ENCODE assay signal across 21 mouse cellular contexts in genomic region chr19:58460361-58461022, GRCm38 (mm10). TPM values are rescaled to one million over a fixed set of nuclear protein-coding genes. Genes with fewer than 3 reads are reported as not detected.
DNase-seq lines count a peak whose midpoint lies in the region; ATAC-seq lines count a peak whose summit lies in the region.
"Had no signal": no experiment of that assay in that cellular context is flagged by ENCODE, and none has a peak within 500 bp of the region (broad histone marks: within the 10 kb centered on the region; RNA-seq: fewer than 3 reads in every experiment).

No protein-coding gene starts in this region.

- DNase-seq in embryonic facial prominence, embryonic 11.5 days (ENCODE audit: low spot score): no peak
- no peak for DNase-seq in hindbrain, embryonic 14.5 days (ENCODE audit: low spot score)
- DNase-seq in retina, postnatal 1 day: peak; percentile 93
- no peak for DNase-seq in layer of hippocampus, postnatal 10 days (ENCODE audit: low spot score in 2 of 2)
- no peak for DNase-seq in thymus, postnatal 25 days
- DNase-seq in thymus, adult 18-20 months: no peak
- DNase-seq: adrenal gland, postnatal 14 days; cerebellum, adult 9-10 months; heart, adult 2 months; liver; lung, adult 2 months; right cerebral cortex, postnatal 4 days had no signal

- H3K9me3 ChIP-seq in neural tube, embryonic 13.5 days: no peaks in the 10 kb centered on the region
- H3K9me3 ChIP-seq in neural tube, embryonic 15.5 days (replicated peaks): no peaks in the 10 kb centered on the region
- no peaks in the 10 kb centered on the region for H3K9me3 ChIP-seq in embryonic facial prominence, embryonic 11.5 days (replicated peaks; ENCODE audit: control insufficient read depth, low read length)
- no peaks in the 10 kb centered on the region for H3K9me3 ChIP-seq in hindbrain, embryonic 14.5 days (ENCODE audit: control insufficient read depth, low read length)

- H3K9ac ChIP-seq in neural tube, embryonic 13.5 days: no peak overlapping the region
- H3K9ac ChIP-seq in neural tube, embryonic 15.5 days (replicated peaks): no peak overlapping the region
- H3K9ac ChIP-seq in embryonic facial prominence, embryonic 11.5 days (replicated peaks; ENCODE audit: low read length): no peak overlapping the region
- peak overlapping the region; percentile 12; the same call in 1 of the 2 replicates for H3K9ac ChIP-seq in hindbrain, embryonic 14.5 days

- H3K4me3 ChIP-seq in neural tube, embryonic 13.5 days: no peak overlapping the region
- H3K4me3 ChIP-seq in neural tube, embryonic 15.5 days (replicated peaks): no peak overlapping the region
- no peak overlapping the region for H3K4me3 ChIP-seq in embryonic facial prominence, embryonic 11.5 days (ENCODE audit: low read depth, low read length)
- no peak overlapping the region for H3K4me3 ChIP-seq in hindbrain, embryonic 14.5 days (replicated peaks; ENCODE audit: low read length)
- H3K4me3 ChIP-seq: heart, adult 2 months; layer of hippocampus, adult 2 months; myocyte had no signal

- H3K36me3 ChIP-seq in neural tube, embryonic 13.5 days: no peaks in the 10 kb centered on the region
- H3K36me3 ChIP-seq in neural tube, embryonic 15.5 days: no peaks in the 10 kb centered on the region
- no peaks in the 10 kb centered on the region for H3K36me3 ChIP-seq in embryonic facial prominence, embryonic 11.5 days (replicated peaks; ENCODE audit: control insufficient read depth, insufficient read depth, low read depth, low read length)
- no peaks in the 10 kb centered on the region for H3K36me3 ChIP-seq in hindbrain, embryonic 14.5 days (replicated peaks; ENCODE audit: control insufficient read depth, insufficient read depth)

- no peaks in the 10 kb centered on the region; the same call in 1 of the 2 replicates for H3K27me3 ChIP-seq in neural tube, embryonic 13.5 days
- H3K27me3 ChIP-seq in neural tube, embryonic 15.5 days (replicated peaks): no peaks in the 10 kb centered on the region
- no peaks in the 10 kb centered on the region for H3K27me3 ChIP-seq in embryonic facial prominence, embryonic 11.5 days (ENCODE audit: control insufficient read depth, insufficient read depth, low read length)
- no peaks in the 10 kb centered on the region for H3K27me3 ChIP-seq in hindbrain, embryonic 14.5 days (ENCODE audit: control insufficient read depth, insufficient read depth, low read length)

- no peak for ATAC-seq in neural tube, embryonic 13.5 days (ENCODE audit: low read depth)
- no peak for ATAC-seq in neural tube, embryonic 15.5 days (ENCODE audit: low FRiP score)
- ATAC-seq in embryonic facial prominence, embryonic 11.5 days (replicated peaks; ENCODE audit: insufficient number of reproducible peaks, low FRiP score, low TSS enrichment, low read depth): 0 out of 2 replicates have a peak, but pooled peaks have one; percentile 17
- no peak for ATAC-seq in hindbrain, embryonic 14.5 days (ENCODE audit: low FRiP score)
- ATAC-seq: intestine, embryonic 16.5 days had no signal

- H3K27ac ChIP-seq in neural tube, embryonic 13.5 days (replicated peaks): peak overlapping the region; percentile 23; the same call in 1 of the 2 replicates
- H3K27ac ChIP-seq in neural tube, embryonic 15.5 days (replicated peaks): no peak overlapping the region
- no peak overlapping the region for H3K27ac ChIP-seq in embryonic facial prominence, embryonic 11.5 days (replicated peaks; ENCODE audit: low read depth, low read length)
- peak overlapping the region; percentile 4; the same call in 1 of the 2 replicates for H3K27ac ChIP-seq in hindbrain, embryonic 14.5 days
- H3K27ac ChIP-seq: heart, adult 2 months; kidney, postnatal 0 days; layer of hippocampus, adult 2 months; macrophage had no signal

- H3K4me1 ChIP-seq in neural tube, embryonic 13.5 days (replicated peaks): peaks cover 30% of the 10 kb centered on the region
- H3K4me1 ChIP-seq in neural tube, embryonic 15.5 days: peaks cover 14% of the 10 kb centered on the region
- H3K4me1 ChIP-seq in embryonic facial prominence, embryonic 11.5 days (ENCODE audit: control insufficient read depth, insufficient read depth, low read length): no peaks in the 10 kb centered on the region; the same call in 1 of the 2 replicates
- peaks cover 20% of the 10 kb centered on the region for H3K4me1 ChIP-seq in hindbrain, embryonic 14.5 days (replicated peaks; ENCODE audit: control insufficient read depth, insufficient read depth, low read length)

- no peak overlapping the region for H3K4me2 ChIP-seq in neural tube, embryonic 13.5 days
- H3K4me2 ChIP-seq in neural tube, embryonic 15.5 days: no peak overlapping the region
- no peak overlapping the region for H3K4me2 ChIP-seq in embryonic facial prominence, embryonic 11.5 days (ENCODE audit: low read depth, low read length)
- no peak overlapping the region for H3K4me2 ChIP-seq in hindbrain, embryonic 14.5 days (replicated peaks)

- 36% methylated on average over 13 of the region's 13 CpGs for WGBS in neural tube, embryonic 13.5 days
- 42% methylated on average over 13 of the region's 13 CpGs for WGBS in neural tube, embryonic 15.5 days
- 24% methylated on average over 13 of the region's 13 CpGs for WGBS in embryonic facial prominence, embryonic 11.5 days
- WGBS in hindbrain, embryonic 14.5 days: 20% methylated on average over 13 of the region's 13 CpGs

RNA-seq across cellular contexts. Expression of gene Gfra1, which starts 4.8 kb away (rescaled TPM):
- polyA plus RNA-seq in neural tube, embryonic 13.5 days (2015; fragmentation: Nextera tagmentation; extraction: Ambion mirVana): 72.7 and 83.3 TPM in 2 replicates
- 65.1 and 70.0 TPM in 2 replicates for polyA plus RNA-seq in neural tube, embryonic 15.5 days (2015; fragmentation: Nextera tagmentation; extraction: Ambion mirVana)
- 15.0 and 16.4 TPM in 2 replicates for polyA plus RNA-seq in embryonic facial prominence, embryonic 11.5 days (2014; fragmentation: Nextera tagmentation; extraction: Ambion mirVana)
- 46.0 and 48.5 TPM in 2 replicates for polyA plus RNA-seq in hindbrain, embryonic 14.5 days (2014; fragmentation: Nextera tagmentation; extraction: Ambion mirVana)
- total RNA-seq in layer of hippocampus, postnatal 10 days (2021): 10 to 100 TPM; 50.9 to 52.8 TPM
- polyA plus RNA-seq: macrophage had no signal

RNA-seq across cellular contexts. Expression of gene Ccdc172, which starts 51.3 kb away (rescaled TPM):
- not detected in 2 replicates for polyA plus RNA-seq in neural tube, embryonic 13.5 days (2015; fragmentation: Nextera tagmentation; extraction: Ambion mirVana)
- not detected in 2 replicates for polyA plus RNA-seq in neural tube, embryonic 15.5 days (2015; fragmentation: Nextera tagmentation; extraction: Ambion mirVana)
- polyA plus RNA-seq in embryonic facial prominence, embryonic 11.5 days (2014; fragmentation: Nextera tagmentation; extraction: Ambion mirVana): not detected in 2 replicates
- polyA plus RNA-seq in hindbrain, embryonic 14.5 days (2014; fragmentation: Nextera tagmentation; extraction: Ambion mirVana): not detected in 2 replicates
- not detected for total RNA-seq in layer of hippocampus, postnatal 10 days (2021)
- total RNA-seq: adrenal gland, postnatal 14 days; gastrocnemius, adult 8-10 months; heart, adult 2 months; layer of hippocampus, adult 2 months had no signal
- polyA plus RNA-seq: heart, adult 2 months; heart, postnatal 0 days; intestine, embryonic 16.5 days; kidney, postnatal 0 days; lung, adult 2 months; macrophage; myocyte had no signal

Comparison
In these comparisons a context has a peak if more than half of its experiments do, and no peak if none do; other contexts are left out.
1. H3K27ac ChIP-seq: peak in neural tube, embryonic 13.5 days (single experiment) and hindbrain, embryonic 14.5 days (single experiment); none in neural tube, embryonic 15.5 days (single experiment) and embryonic facial prominence, embryonic 11.5 days (single experiment).